Mouse (Mus musculus): ENCODE measurements around the gene Gm11938. TPM values are rescaled to one million over a fixed set of nuclear protein-coding genes. Genes with fewer than 3 reads are reported as not detected.

The Gm11938 gene
- not detected for polyA plus RNA-seq (2017; shearing (Covaris generic))

DNA sequence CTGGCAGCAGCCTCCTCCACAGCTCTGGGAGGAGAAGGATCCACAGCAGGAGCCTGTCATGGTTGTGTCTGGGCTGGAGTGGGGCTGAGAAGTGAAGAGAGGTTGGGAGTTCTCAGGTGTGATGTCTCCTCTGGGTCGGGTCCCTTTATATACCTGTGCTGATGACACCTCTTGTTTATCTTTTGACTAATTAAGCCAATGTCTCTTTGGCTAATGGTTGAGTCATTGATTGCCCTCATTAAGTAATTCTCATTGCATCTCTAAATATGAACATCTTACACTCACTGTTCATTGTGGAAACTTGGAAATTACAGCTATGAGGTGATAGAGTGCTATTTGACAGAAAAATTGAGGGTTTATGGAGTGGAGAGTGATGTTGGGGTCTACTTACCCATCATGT lies at the start of gene Gm11938:
Gene Gm11938, minus strand, starts transcription at position 101 of the 400 bp plus-strand sequence.

DNA sequence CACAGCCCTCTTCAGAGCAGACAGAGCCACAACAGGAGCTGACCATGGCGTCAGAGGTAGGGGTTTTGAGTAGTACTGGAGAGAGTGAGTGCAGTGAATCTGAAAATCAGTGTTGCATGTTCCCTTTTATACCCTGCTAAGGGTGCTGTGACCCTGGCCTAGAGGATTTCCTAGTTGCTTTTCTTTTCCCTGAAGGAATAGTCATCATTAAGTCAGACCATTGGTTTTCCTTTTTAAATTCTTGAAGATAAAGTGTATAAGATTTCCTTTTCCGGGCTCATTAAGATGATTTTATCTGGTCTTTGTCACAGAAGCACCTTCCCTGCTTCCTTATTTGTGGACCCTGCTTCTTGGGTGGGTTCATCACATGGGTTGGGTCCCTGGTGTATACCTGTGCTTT lies 47.0 kb upstream of the Gm11938 start, which contains the start of gene Gm11555:
Gene Gm11555, minus strand, starts transcription at position 101 of the 400 bp plus-strand sequence.

DNA sequence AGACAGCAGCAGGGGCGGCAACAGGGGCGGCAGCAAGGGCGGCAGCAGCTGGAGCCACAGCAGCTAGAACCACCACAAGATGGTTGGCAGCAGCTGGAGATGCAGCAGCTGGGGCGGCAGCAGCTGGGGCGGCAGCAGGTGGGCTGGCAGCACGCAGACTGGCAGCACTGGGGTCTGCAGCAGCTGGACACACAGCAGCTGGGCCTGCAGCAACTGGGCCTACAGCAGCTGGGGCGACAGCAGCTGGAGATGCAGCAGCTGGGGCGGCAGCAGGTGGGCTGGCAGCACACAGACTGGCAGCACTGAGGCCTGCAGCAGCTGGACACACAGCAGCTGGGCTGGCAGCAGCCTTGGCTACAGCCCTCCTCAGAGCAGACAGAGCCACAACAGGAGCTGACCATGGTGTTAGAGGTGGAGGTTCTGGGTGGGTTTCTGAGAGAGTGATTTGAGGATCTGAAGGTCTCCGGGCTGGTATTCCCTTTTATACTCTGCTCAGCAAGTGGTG lies 40.6 kb upstream of the Gm11938 start, which contains the start of gene Krtap4-7:
Gene Krtap4-7, minus strand, starts transcription at position 455 of the 505 bp plus-strand sequence.

DNA sequence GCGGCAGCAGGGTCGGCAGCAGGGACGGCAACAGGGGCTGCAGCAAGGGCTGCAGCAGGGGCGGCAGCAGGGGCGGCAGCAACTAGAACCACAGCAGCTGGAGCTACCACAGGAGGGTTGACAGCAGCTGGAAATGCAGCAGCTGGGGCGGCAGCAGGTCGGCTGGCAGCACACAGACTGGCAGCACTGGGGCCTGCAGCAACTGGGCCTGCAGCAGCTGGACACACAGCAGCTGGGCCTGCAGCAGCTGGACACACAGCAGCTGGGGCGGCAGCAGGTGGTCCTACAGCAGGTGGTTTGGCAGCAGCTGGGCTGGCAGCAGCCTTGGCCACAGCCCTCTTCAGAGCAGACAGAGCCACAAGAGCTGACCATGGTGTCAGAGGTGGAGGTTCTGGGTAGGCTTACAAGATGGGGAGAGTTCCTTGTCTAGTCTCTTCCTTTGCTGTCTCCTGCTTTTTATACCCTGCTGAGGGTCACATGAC lies 31.6 kb upstream of the Gm11938 start, which contains the start of gene Krtap4-2:
Gene Krtap4-2, minus strand, starts transcription at position 432 of the 482 bp plus-strand sequence.

GRCm38 (mm10) chr11:99628138-99628537 lies 25.0 kb upstream of the Gm11938 start, which contains the start of gene Krtap4-1:
Gene Krtap4-1 (minus strand): TSS chr11:99628238.

GRCm38 (mm10) chr11:99620335-99620734 lies 17.2 kb upstream of the Gm11938 start, which contains the start of gene Gm11562:
Gene Gm11562 (minus strand): TSS chr11:99620435.

GRCm38 (mm10) chr11:99614796-99615363 lies 11.8 kb upstream of the Gm11938 start, which contains the start of gene Krtap2-4:
Gene Krtap2-4 (minus strand): TSS chr11:99614846.

GRCm38 (mm10) chr11:99610089-99610488 lies 7.0 kb upstream of the Gm11938 start, which contains the start of gene Gm11937:
Gene Gm11937 (minus strand): TSS chr11:99610189.

DNA sequence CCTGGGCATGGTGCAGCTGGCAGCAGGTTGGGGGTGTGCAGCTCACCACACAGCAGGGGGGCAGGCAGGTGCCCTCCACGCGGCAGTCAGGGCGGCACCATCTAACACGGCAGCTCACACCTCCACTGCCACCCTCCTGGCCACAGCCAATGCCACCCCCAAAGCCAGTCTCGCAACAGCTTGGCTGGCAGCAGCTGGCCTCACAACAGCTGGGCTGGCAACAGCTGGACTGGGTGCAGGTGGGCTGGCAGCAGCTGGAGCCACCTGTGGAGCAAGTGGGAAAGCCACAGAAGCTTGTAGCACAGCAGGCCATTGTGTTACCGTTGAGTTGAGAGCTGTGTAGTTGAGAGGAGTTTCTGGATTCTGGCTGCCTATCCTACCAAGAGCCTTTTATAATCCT lies 5.4 kb downstream of the Gm11938 start, which contains the start of gene Krtap9-3:
Gene Krtap9-3, minus strand, starts transcription at position 364 of the 400 bp plus-strand sequence.

DNA sequence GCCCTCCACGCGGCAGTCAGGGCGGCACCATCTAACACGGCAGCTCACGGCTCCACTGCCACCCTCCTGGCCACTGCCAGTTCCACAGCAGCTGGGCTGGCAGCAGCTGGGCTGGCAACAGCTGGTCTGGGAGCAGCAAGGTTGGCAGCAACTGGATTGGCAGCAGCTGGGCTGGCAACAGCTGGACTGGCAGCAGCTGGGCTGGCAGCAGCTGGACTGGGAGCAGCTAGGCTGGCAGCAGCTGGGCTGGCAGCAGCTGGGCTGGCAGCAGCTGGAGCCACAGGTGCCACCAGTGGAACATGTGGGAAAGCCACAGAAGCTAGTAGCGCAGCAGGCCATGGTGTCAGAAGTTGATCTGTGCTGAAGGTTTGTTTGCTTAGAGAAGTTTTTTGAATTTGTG lies 12.1 kb downstream of the Gm11938 start, which contains the start of gene Krtap1-3:
Gene Krtap1-3, minus strand, starts transcription at position 359 of the 400 bp plus-strand sequence.

GRCm38 (mm10) chr11:99583245-99583704 lies 19.8 kb downstream of the Gm11938 start, which contains the start of gene Krtap1-4:
Gene Krtap1-4 (minus strand): TSS chr11:99583654.

GRCm38 (mm10) chr11:99580636-99581035 lies 22.5 kb downstream of the Gm11938 start, which contains the start of gene Krtap1-5:
Gene Krtap1-5 (minus strand): TSS chr11:99581016.

GRCm38 (mm10) chr11:99566530-99566929 lies 36.6 kb downstream of the Gm11938 start, which contains the start of gene Krtap3-1:
Gene Krtap3-1 (minus strand): TSS chr11:99566630.

GRCm38 (mm10) chr11:99559366-99559765 lies 43.7 kb downstream of the Gm11938 start, which contains the start of gene Gm11939:
Gene Gm11939 (minus strand): TSS chr11:99559466.

DNA sequence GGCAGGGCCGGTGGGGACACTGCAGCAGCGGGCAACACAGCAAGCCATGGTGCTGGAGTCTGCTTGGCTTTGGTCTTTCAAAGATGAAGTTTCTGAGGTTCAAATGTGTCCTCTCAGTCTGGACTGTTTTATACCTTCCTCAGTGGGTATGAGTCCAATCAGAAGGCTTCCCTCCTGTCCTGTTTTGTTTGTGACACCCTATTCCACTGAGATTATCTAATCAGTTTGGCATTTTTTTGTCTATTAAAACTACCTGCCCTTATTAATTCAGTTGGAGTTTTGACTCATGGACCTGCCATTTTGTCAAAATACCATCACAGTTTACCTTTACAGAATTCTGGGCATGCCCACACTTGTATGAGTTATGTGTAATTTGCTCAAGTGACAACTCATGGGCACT lies 46.4 kb downstream of the Gm11938 start, which contains the start of gene Krtap3-2:
Gene Krtap3-2, minus strand, starts transcription at position 101 of the 400 bp plus-strand sequence.

Other genes starting within 250 kb of the Gm11938 start
- gene Krt28, start 228.4 kb downstream of the Gm11938 start, polyA plus RNA-seq (2017; shearing (Covaris generic)) = not detected
- 8.1 TPM for gene Krt10, start 213.9 kb downstream of the Gm11938 start, polyA plus RNA-seq (2017; shearing (Covaris generic))
- 0.26 TPM for gene Krt12, start 181.0 kb downstream of the Gm11938 start, polyA plus RNA-seq (2017; shearing (Covaris generic))
- gene Krt20, start 165.2 kb downstream of the Gm11938 start, polyA plus RNA-seq (2017; shearing (Covaris generic)) = not detected
- gene Krt23, start 110.2 kb downstream of the Gm11938 start, polyA plus RNA-seq (2017; shearing (Covaris generic)) = not detected
- gene Krt39, start 82.0 kb downstream of the Gm11938 start, polyA plus RNA-seq (2017; shearing (Covaris generic)) = not detected
- gene Krt40, start 60.1 kb downstream of the Gm11938 start, polyA plus RNA-seq (2017; shearing (Covaris generic)) = not detected
- gene Krtap3-3, start 52.4 kb downstream of the Gm11938 start, polyA plus RNA-seq (2017; shearing (Covaris generic)) = not detected
- not detected for gene Krtap3-2, start 46.5 kb downstream of the Gm11938 start, polyA plus RNA-seq (2017; shearing (Covaris generic))
- not detected for gene Gm11939, start 43.8 kb downstream of the Gm11938 start, polyA plus RNA-seq (2017; shearing (Covaris generic))
- gene Krtap3-1, start 36.7 kb downstream of the Gm11938 start, polyA plus RNA-seq (2017; shearing (Covaris generic)) = not detected
- gene Krtap1-5, start 22.3 kb downstream of the Gm11938 start, polyA plus RNA-seq (2017; shearing (Covaris generic)) = not detected
- not detected for gene Krtap1-4, start 19.7 kb downstream of the Gm11938 start, polyA plus RNA-seq (2017; shearing (Covaris generic))
- not detected for gene Krtap1-3, start 12.0 kb downstream of the Gm11938 start, polyA plus RNA-seq (2017; shearing (Covaris generic))
- not detected for gene Krtap9-3, start 5.2 kb downstream of the Gm11938 start, polyA plus RNA-seq (2017; shearing (Covaris generic))
- gene Gm11937, start 6.9 kb upstream of the Gm11938 start, polyA plus RNA-seq (2017; shearing (Covaris generic)) = not detected
- not detected for gene Krtap2-4, start 11.5 kb upstream of the Gm11938 start, polyA plus RNA-seq (2017; shearing (Covaris generic))
- not detected for gene Gm11562, start 17.1 kb upstream of the Gm11938 start, polyA plus RNA-seq (2017; shearing (Covaris generic))
- gene Krtap4-1, start 24.9 kb upstream of the Gm11938 start, polyA plus RNA-seq (2017; shearing (Covaris generic)) = not detected
- gene Krtap4-2, start 31.8 kb upstream of the Gm11938 start, polyA plus RNA-seq (2017; shearing (Covaris generic)) = not detected
- gene Krtap4-7, start 40.8 kb upstream of the Gm11938 start, polyA plus RNA-seq (2017; shearing (Covaris generic)) = not detected
- gene Gm11555, start 46.9 kb upstream of the Gm11938 start, polyA plus RNA-seq (2017; shearing (Covaris generic)) = not detected
- gene Gm11563, start 55.7 kb upstream of the Gm11938 start, polyA plus RNA-seq (2017; shearing (Covaris generic)) = not detected
- gene Krtap4-6, start 62.7 kb upstream of the Gm11938 start, polyA plus RNA-seq (2017; shearing (Covaris generic)) = not detected
- not detected for gene Gm14190, start 87.4 kb upstream of the Gm11938 start, polyA plus RNA-seq (2017; shearing (Covaris generic))
- not detected for gene Gm14180, start 131.0 kb upstream of the Gm11938 start, polyA plus RNA-seq (2017; shearing (Covaris generic))
- gene Gm11595, start 169.6 kb upstream of the Gm11938 start, polyA plus RNA-seq (2017; shearing (Covaris generic)) = not detected
- gene Krtap4-8, start 177.4 kb upstream of the Gm11938 start, polyA plus RNA-seq (2017; shearing (Covaris generic)) = not detected
- gene Krtap4-9, start 181.9 kb upstream of the Gm11938 start, polyA plus RNA-seq (2017; shearing (Covaris generic)) = not detected
- gene Gm11596, start 190.2 kb upstream of the Gm11938 start, polyA plus RNA-seq (2017; shearing (Covaris generic)) = not detected
- gene Gm11569, start 195.6 kb upstream of the Gm11938 start, polyA plus RNA-seq (2017; shearing (Covaris generic)) = not detected
- not detected for gene Gm11554, start 201.1 kb upstream of the Gm11938 start, polyA plus RNA-seq (2017; shearing (Covaris generic))
- gene Krtap4-13, start 206.6 kb upstream of the Gm11938 start, polyA plus RNA-seq (2017; shearing (Covaris generic)) = not detected
- gene Gm11564, start 212.4 kb upstream of the Gm11938 start, polyA plus RNA-seq (2017; shearing (Covaris generic)) = not detected
- not detected for gene 2300003K06Rik, start 234.8 kb upstream of the Gm11938 start, polyA plus RNA-seq (2017; shearing (Covaris generic))
- not detected for gene Krtap4-16, start 248.3 kb upstream of the Gm11938 start, polyA plus RNA-seq (2017; shearing (Covaris generic))